Mouse (Mus musculus): ENCODE results near the gene Gpr84. TPM values are rescaled to one million over a fixed set of nuclear protein-coding genes. Genes with fewer than 3 reads are reported as not detected.

Gene Gpr84
- polyA plus RNA-seq, 1 experiment from 2014 or later, result 0.10 TPM

- H3K36me3 ChIP-seq (replicated peaks), result peaks cover 6% of the 10 kb centered on the region; the same call in 1 of the 2 replicates
- no peak overlapping the region for H3K4me3 ChIP-seq (replicated peaks)
- peak overlapping the region; percentile 99 for H3K27ac ChIP-seq
- H3K27me3 ChIP-seq, result no peaks in the 10 kb centered on the region
- ATAC-seq (ENCODE audit: low FRiP score), result no peak
- peaks cover 90% of the 10 kb centered on the region for H3K4me1 ChIP-seq
- WGBS, result 50% methylated on average over 6 of the region's 6 CpGs
- no peaks in the 10 kb centered on the region for H3K9me3 ChIP-seq
- H3K9ac ChIP-seq, result 0 out of 2 replicates have a peak overlapping the region, but pooled peaks have one; percentile 48
- H3K4me2 ChIP-seq, result no peak overlapping the region
Measured at GRCm38 (mm10) chr15:103302341-103303021, 7.9 kb downstream of the Gpr84 start.

GRCm38 (mm10) chr15:103301547-103302340, 8.7 kb downstream of the Gpr84 start:
- Histone ChIP-seq H3K4me1 (peaks cover 92% of the 10 kb centered on the region), H3K36me3 (replicated peaks) (peaks cover 11% of the 10 kb centered on the region; the same call in 1 of the 2 replicates), H3K27me3 (no peaks in the 10 kb centered on the region), H3K9ac (peak overlapping the region; percentile 48; the same call in 1 of the 2 replicates), H3K4me3 (replicated peaks) (no peak overlapping the region), H3K4me2 (peak overlapping the region; percentile 50; the same call in 1 of the 2 replicates), H3K9me3 (no peaks in the 10 kb centered on the region), H3K27ac (peak overlapping the region; percentile 99)
- no peak for ATAC-seq (ENCODE audit: low FRiP score)
- 25% methylated on average over 5 of the region's 5 CpGs for WGBS

GRCm38 (mm10) chr15:103301046-103301445, 9.4 kb downstream of the Gpr84 start:
- Histone ChIP-seq H3K9ac (peak overlapping the region; percentile 48), H3K36me3 (replicated peaks) (peaks cover 11% of the 10 kb centered on the region; the same call in 1 of the 2 replicates), H3K4me2 (peak overlapping the region; percentile 50), H3K27me3 (no peaks in the 10 kb centered on the region), H3K9me3 (no peaks in the 10 kb centered on the region), H3K4me1 (peaks cover 94% of the 10 kb centered on the region), H3K27ac (peak overlapping the region; percentile 99), H3K4me3 (replicated peaks) (no peak overlapping the region)
- ATAC-seq (ENCODE audit: low FRiP score), result no peak
- 30% methylated on average over 2 of the region's 2 CpGs for WGBS

GRCm38 (mm10) chr15:103300560-103300959, 9.9 kb downstream of the Gpr84 start:
- Histone ChIP-seq H3K27me3 (no peaks in the 10 kb centered on the region), H3K9me3 (no peaks in the 10 kb centered on the region), H3K9ac (peak overlapping the region; percentile 48), H3K4me3 (replicated peaks) (peak overlapping the region; percentile 26; the same call in 1 of the 2 replicates), H3K27ac (peak overlapping the region; percentile 99), H3K4me2 (peak overlapping the region; percentile 50), H3K4me1 (peaks cover 94% of the 10 kb centered on the region), H3K36me3 (replicated peaks) (peaks cover 11% of the 10 kb centered on the region; the same call in 1 of the 2 replicates)
- 3% methylated on average over 2 of the region's 2 CpGs for WGBS
- ATAC-seq (ENCODE audit: low FRiP score), result peak; percentile 12; the same call in 1 of the 2 replicates

- Histone ChIP-seq H3K27ac (peak overlapping the region; percentile 99), H3K36me3 (replicated peaks) (peaks cover 11% of the 10 kb centered on the region; the same call in 1 of the 2 replicates), H3K9ac (peak overlapping the region; percentile 48), H3K4me1 (peaks cover 96% of the 10 kb centered on the region), H3K4me2 (peak overlapping the region; percentile 50), H3K27me3 (no peaks in the 10 kb centered on the region), H3K4me3 (replicated peaks) (peak overlapping the region; percentile 26), H3K9me3 (no peaks in the 10 kb centered on the region)
- 2% methylated on average over 18 of the region's 18 CpGs for WGBS
- peak; percentile 80 for ATAC-seq (ENCODE audit: low FRiP score)
Measured at GRCm38 (mm10) chr15:103300067-103300471, 10.3 kb downstream of the Gpr84 start.

- Histone ChIP-seq H3K9ac (peak overlapping the region; percentile 48), H3K9me3 (no peaks in the 10 kb centered on the region), H3K27ac (peak overlapping the region; percentile 99), H3K4me2 (peak overlapping the region; percentile 50), H3K27me3 (no peaks in the 10 kb centered on the region), H3K36me3 (replicated peaks) (peaks cover 11% of the 10 kb centered on the region; the same call in 1 of the 2 replicates), H3K4me1 (peaks cover 94% of the 10 kb centered on the region), H3K4me3 (replicated peaks) (peak overlapping the region; percentile 26)
- WGBS, result 15% methylated on average over 8 of the region's 8 CpGs
- ATAC-seq (ENCODE audit: low FRiP score), result peak; percentile 7; the same call in 1 of the 2 replicates
Measured at GRCm38 (mm10) chr15:103299644-103300043, 10.8 kb downstream of the Gpr84 start.

GRCm38 (mm10) chr15:103298861-103299616, 11.4 kb downstream of the Gpr84 start:
- peaks cover 88% of the 10 kb centered on the region for H3K4me1 ChIP-seq
- H3K4me2 ChIP-seq, result peak overlapping the region; percentile 50
- peaks cover 14% of the 10 kb centered on the region; the same call in 1 of the 2 replicates for H3K36me3 ChIP-seq (replicated peaks)
- ATAC-seq (ENCODE audit: low FRiP score), result no peak
- H3K9me3 ChIP-seq, result no peaks in the 10 kb centered on the region
- H3K9ac ChIP-seq, result peak overlapping the region; percentile 48
- 55% methylated on average over 5 of the region's 5 CpGs for WGBS
- no peaks in the 10 kb centered on the region for H3K27me3 ChIP-seq
- H3K4me3 ChIP-seq (replicated peaks), result peak overlapping the region; percentile 26; the same call in 1 of the 2 replicates
- H3K27ac ChIP-seq, result peak overlapping the region; percentile 99

- H3K4me1 ChIP-seq, result peaks cover 78% of the 10 kb centered on the region
- peaks cover 22% of the 10 kb centered on the region; the same call in 1 of the 2 replicates for H3K36me3 ChIP-seq (replicated peaks)
- H3K9me3 ChIP-seq, result no peaks in the 10 kb centered on the region
- peak overlapping the region; percentile 38; the same call in 1 of the 2 replicates for H3K9ac ChIP-seq
- peak overlapping the region; percentile 99 for H3K27ac ChIP-seq
- no peak overlapping the region for H3K4me2 ChIP-seq
- no peaks in the 10 kb centered on the region for H3K27me3 ChIP-seq
- no peak for ATAC-seq (ENCODE audit: low FRiP score)
- H3K4me3 ChIP-seq (replicated peaks), result no peak overlapping the region
- WGBS, result 57% methylated on average over 3 of the region's 3 CpGs
Measured at GRCm38 (mm10) chr15:103298026-103298425, 12.4 kb downstream of the Gpr84 start.

- ATAC-seq (ENCODE audit: low FRiP score), result no peak
- Histone ChIP-seq H3K4me2 (0 out of 2 replicates have a peak overlapping the region, but pooled peaks have one; percentile 2), H3K9ac (peak overlapping the region; percentile 38; the same call in 1 of the 2 replicates), H3K27me3 (no peaks in the 10 kb centered on the region), H3K27ac (peak overlapping the region; percentile 99), H3K4me1 (peaks cover 71% of the 10 kb centered on the region), H3K4me3 (replicated peaks) (no peak overlapping the region), H3K9me3 (no peaks in the 10 kb centered on the region), H3K36me3 (replicated peaks) (peaks cover 29% of the 10 kb centered on the region)
- 52% methylated on average over 6 of the region's 6 CpGs for WGBS
Measured at GRCm38 (mm10) chr15:103297313-103297712, 13.1 kb downstream of the Gpr84 start.

GRCm38 (mm10) chr15:103295851-103296250, 14.6 kb downstream of the Gpr84 start:
- no peak for ATAC-seq (ENCODE audit: low FRiP score)
- peaks cover 56% of the 10 kb centered on the region for H3K4me1 ChIP-seq
- H3K9me3 ChIP-seq, result no peaks in the 10 kb centered on the region
- peak overlapping the region; percentile 99 for H3K27ac ChIP-seq
- H3K27me3 ChIP-seq, result no peaks in the 10 kb centered on the region
- H3K9ac ChIP-seq, result peak overlapping the region; percentile 42
- H3K36me3 ChIP-seq (replicated peaks), result peaks cover 41% of the 10 kb centered on the region
- no peak overlapping the region for H3K4me2 ChIP-seq
- WGBS, result 6% methylated on average over 5 of the region's 5 CpGs
- H3K4me3 ChIP-seq (replicated peaks), result no peak overlapping the region

- Histone ChIP-seq H3K4me3 (replicated peaks) (no peak overlapping the region), H3K36me3 (replicated peaks) (peaks cover 51% of the 10 kb centered on the region), H3K4me2 (no peak overlapping the region), H3K27me3 (no peaks in the 10 kb centered on the region), H3K4me1 (peaks cover 44% of the 10 kb centered on the region), H3K27ac (no peak overlapping the region), H3K9me3 (no peaks in the 10 kb centered on the region), H3K9ac (no peak overlapping the region)
- no peak for ATAC-seq (ENCODE audit: low FRiP score)
- WGBS, result 75% methylated on average over 2 of the region's 2 CpGs
Measured at GRCm38 (mm10) chr15:103294649-103295048, 15.8 kb downstream of the Gpr84 start.

Data from forebrain, embryonic 12.5 days (tissue).